Mouse (Mus musculus) pancreas, adult 10 weeks (tissue): ENCODE measurements around the gene Gm39653. TPM values are rescaled to one million over a fixed set of nuclear protein-coding genes. Genes with fewer than 3 reads are reported as not detected.

ENCODE experiments used
- polyA plus RNA-seq: library from polyadenylated mRNA; stranded (reverse); fragments of 350-450 nt; fragmentation: Illumina TruSeq; extraction: RNeasy Lipid Tissue Mini Kit (QIAGEN cat#74804); gene quantifications from one replicate; pipeline ENCODE4 v1.2.3, GENCODE M21; 2015; ENCODE audit warnings: low read depth, low replicate concordance; ENCODE audit not compliant: insufficient read depth

Gm39653 gene
- not detected for polyA plus RNA-seq

GRCm38 (mm10) chr1:63615668-63616067 is at the start of gene Gm39653:
Gene Gm39653 (plus strand): TSS chr1:63615968.

Other genes starting within 250 kb of the Gm39653 start
- 1.2 TPM for gene Adam23, start 170.1 kb upstream of the Gm39653 start, polyA plus RNA-seq
- not detected for gene Dytn, start 71.0 kb downstream of the Gm39653 start, polyA plus RNA-seq
- not detected for gene Mdh1b, start 114.3 kb downstream of the Gm39653 start, polyA plus RNA-seq
- gene Fastkd2, start 114.6 kb downstream of the Gm39653 start, polyA plus RNA-seq, result 17.2 TPM
- gene 4933402D24Rik, start 153.3 kb downstream of the Gm39653 start, polyA plus RNA-seq, result not detected